9 mouse cellular contexts compared by ENCODE assay signal in the genomic region with DNA sequence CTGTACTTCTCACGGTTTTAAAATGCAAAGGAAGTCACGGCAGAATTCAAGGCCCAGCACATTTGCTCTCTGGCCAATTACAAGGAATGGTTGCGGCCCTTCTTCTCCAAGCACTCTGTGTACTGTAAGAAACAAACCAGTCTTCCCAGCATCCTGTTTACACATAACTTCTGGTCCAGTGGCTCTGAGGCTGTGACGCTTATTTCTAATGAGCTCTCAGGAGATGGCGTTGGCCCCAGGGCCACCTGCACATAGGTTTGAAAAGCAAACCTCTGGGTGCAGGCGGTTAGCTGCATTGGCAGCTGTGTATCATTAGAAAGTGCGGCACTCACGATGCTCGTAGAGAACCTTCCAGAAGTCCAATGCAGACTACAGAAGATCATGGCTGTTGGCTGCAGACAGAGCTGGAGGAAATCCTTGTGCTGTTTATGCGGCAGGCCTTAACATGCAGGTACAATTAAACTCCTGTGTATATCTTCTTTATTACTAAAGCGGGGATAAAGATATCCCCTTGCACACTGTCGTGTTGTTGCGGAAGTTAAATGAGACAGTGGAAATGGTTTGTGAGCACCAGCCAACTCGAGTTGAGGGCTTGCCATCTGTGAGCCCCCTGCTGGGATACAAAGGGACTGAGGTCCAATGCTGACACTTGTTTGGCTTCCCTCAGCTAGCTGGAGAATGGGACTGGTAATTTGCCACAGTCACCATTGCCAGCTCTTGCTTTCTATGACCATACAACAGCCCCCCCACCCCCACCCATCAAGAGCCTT.
DNase-seq lines count a peak whose midpoint lies in the region; ATAC-seq and TF ChIP-seq lines count a peak whose summit lies in the region.
"Had no signal": no experiment of that assay in that cellular context is flagged by ENCODE, and none has a peak within 500 bp of the region (broad histone marks: within the 10 kb centered on the region; RNA-seq: fewer than 3 reads in every experiment).

No protein-coding gene starts in this region.

- intact Hi-C loops in left cerebral cortex, postnatal 10 days (cut with DNase I) = no loop called here

- no peak for DNase-seq in forebrain, embryonic 10.5 days (ENCODE audit: extremely low spot score, low spot score)
- DNase-seq in left cerebral cortex, postnatal 10 days (ENCODE audit: extremely low spot score in 1 of 2, low spot score in 2 of 2) = peak; percentile 60 to 75
- DNase-seq in left cerebral cortex, adult 11 months (ENCODE audit: low spot score) = no peak
- peak; percentile 91 for DNase-seq in midbrain, postnatal 0 days (ENCODE audit: low spot score)
- no peak for DNase-seq in adrenal gland, adult 18-20 months (ENCODE audit: low spot score in 2 of 2)
- no peak for DNase-seq in retina, postnatal 1 day

- WGBS in forebrain, embryonic 13.5 days = 65% methylated on average over 14 of the region's 14 CpGs
- WGBS in forebrain, embryonic 10.5 days = 89% methylated on average over 14 of the region's 14 CpGs
- 38% methylated on average over 14 of the region's 14 CpGs for WGBS in forebrain, embryonic 16.5 days
- WGBS in midbrain, postnatal 0 days = 66% methylated on average over 14 of the region's 14 CpGs

- no peak overlapping the region for H3K4me3 ChIP-seq in forebrain, embryonic 13.5 days
- H3K4me3 ChIP-seq in forebrain, embryonic 10.5 days = no peak overlapping the region
- no peak overlapping the region for H3K4me3 ChIP-seq in forebrain, embryonic 16.5 days (replicated peaks; ENCODE audit: low read length)
- no peak overlapping the region for H3K4me3 ChIP-seq in midbrain, postnatal 0 days (ENCODE audit: low read depth, low read length)

- peak; percentile 81 for ATAC-seq in forebrain, embryonic 13.5 days
- peak; percentile 86 for ATAC-seq in forebrain, embryonic 16.5 days
- ATAC-seq in midbrain, postnatal 0 days (ENCODE audit: low FRiP score) = peak; percentile 70; the same call in 1 of the 2 replicates

- H3K27me3 ChIP-seq in forebrain, embryonic 13.5 days = no peaks in the 10 kb centered on the region
- H3K27me3 ChIP-seq in forebrain, embryonic 10.5 days (ENCODE audit: poor library complexity, severe bottlenecking) = no peaks in the 10 kb centered on the region
- no peaks in the 10 kb centered on the region for H3K27me3 ChIP-seq in forebrain, embryonic 16.5 days (replicated peaks; ENCODE audit: control insufficient read depth, insufficient read depth, low read length)
- no peaks in the 10 kb centered on the region for H3K27me3 ChIP-seq in midbrain, postnatal 0 days (ENCODE audit: insufficient read depth, low read length)

- H3K9ac ChIP-seq in forebrain, embryonic 13.5 days = no peak overlapping the region
- H3K9ac ChIP-seq in forebrain, embryonic 16.5 days (replicated peaks; ENCODE audit: low read depth, low read length) = no peak overlapping the region
- no peak overlapping the region for H3K9ac ChIP-seq in midbrain, postnatal 0 days (replicated peaks; ENCODE audit: low read length, poor library complexity, severe bottlenecking)
- H3K9ac ChIP-seq: liver, embryonic 14.5 days had no signal

- 0 out of 2 replicates have a peak overlapping the region, but pooled peaks have one; percentile 10 for H3K4me2 ChIP-seq in forebrain, embryonic 13.5 days
- H3K4me2 ChIP-seq in forebrain, embryonic 16.5 days (ENCODE audit: low read length) = peak overlapping the region; percentile 1; the same call in 1 of the 2 replicates
- no peak overlapping the region for H3K4me2 ChIP-seq in midbrain, postnatal 0 days (ENCODE audit: low read depth, low read length, poor library complexity, severe bottlenecking)

- peak overlapping the region; percentile 40 for H3K27ac ChIP-seq in forebrain, embryonic 13.5 days
- no peak overlapping the region for H3K27ac ChIP-seq in forebrain, embryonic 10.5 days
- 0 out of 2 replicates have a peak overlapping the region, but pooled peaks have one; percentile 5 for H3K27ac ChIP-seq in forebrain, embryonic 16.5 days (ENCODE audit: low read length)
- H3K27ac ChIP-seq in midbrain, postnatal 0 days (ENCODE audit: low read depth, low read length) = peak overlapping the region; percentile 18; the same call in 1 of the 2 replicates
- H3K27ac ChIP-seq: liver, embryonic 14.5 days had no signal

- TF ChIP-seq CTCF in midbrain, postnatal 0 days (IDR thresholded peaks at IDR 0.05) = peak; percentile 51

- H3K9me3 ChIP-seq in forebrain, embryonic 13.5 days (replicated peaks) = no peaks in the 10 kb centered on the region
- H3K9me3 ChIP-seq in forebrain, embryonic 10.5 days = no peaks in the 10 kb centered on the region
- H3K9me3 ChIP-seq in forebrain, embryonic 16.5 days (ENCODE audit: control insufficient read depth, low read length) = no peaks in the 10 kb centered on the region
- no peaks in the 10 kb centered on the region for H3K9me3 ChIP-seq in midbrain, postnatal 0 days (ENCODE audit: low read length)

- H3K4me1 ChIP-seq in forebrain, embryonic 13.5 days = peaks cover 18% of the 10 kb centered on the region
- no peaks in the 10 kb centered on the region for H3K4me1 ChIP-seq in forebrain, embryonic 10.5 days
- peaks cover 17% of the 10 kb centered on the region for H3K4me1 ChIP-seq in forebrain, embryonic 16.5 days (replicated peaks; ENCODE audit: control insufficient read depth, insufficient read depth, low read length)
- no peaks in the 10 kb centered on the region for H3K4me1 ChIP-seq in midbrain, postnatal 0 days (ENCODE audit: insufficient read depth, low read length)

- H3K36me3 ChIP-seq in forebrain, embryonic 13.5 days (ENCODE audit: poor library complexity, severe bottlenecking) = no peaks in the 10 kb centered on the region
- no peaks in the 10 kb centered on the region for H3K36me3 ChIP-seq in forebrain, embryonic 10.5 days (replicated peaks)
- H3K36me3 ChIP-seq in forebrain, embryonic 16.5 days (ENCODE audit: control insufficient read depth, insufficient read depth) = no peaks in the 10 kb centered on the region
- H3K36me3 ChIP-seq in midbrain, postnatal 0 days (ENCODE audit: insufficient read depth, low read length) = no peaks in the 10 kb centered on the region

Comparison
In these comparisons a context has a peak if more than half of its experiments do, and no peak if none do; other contexts are left out.
1. DNase-seq: peak in left cerebral cortex, postnatal 10 days (2 of 2) and midbrain, postnatal 0 days (single experiment); none in forebrain, embryonic 10.5 days (single experiment), left cerebral cortex, adult 11 months (single experiment), adrenal gland, adult 18-20 months (0 of 2) and retina, postnatal 1 day (single experiment).
2. Peak in every context shown above with its lines, with median percentiles within 50 percentile points of each other: ATAC-seq.